Mouse (Mus musculus): ENCODE results near the gene Fnbp1.

- no peak for TF ChIP-seq CTCF (IDR thresholded peaks at IDR 0.05; ENCODE audit: low read depth, low read length)
- no peak for TF ChIP-seq TAL1 (conservative IDR thresholded peaks at IDR 0.05; ENCODE audit: low read depth, low read length)
Measured at GRCm38 (mm10) chr2:31118639-31119380, 23.0 kb downstream of the Fnbp1 start.

Data from G1E (cell line).